Mouse (Mus musculus) pancreas, adult 10 weeks (tissue): ENCODE data around the gene Gm20824. TPM values are rescaled to one million over a fixed set of nuclear protein-coding genes. Genes with fewer than 3 reads are reported as not detected.

Source experiments
- polyA plus RNA-seq: library from polyadenylated mRNA; stranded (reverse); fragments of 350-450 nt; fragmentation: Illumina TruSeq; extraction: RNeasy Lipid Tissue Mini Kit (QIAGEN cat#74804); gene quantifications from one replicate; pipeline ENCODE4 v1.2.3, GENCODE M21; 2015; ENCODE audit warnings: low read depth, low replicate concordance; ENCODE audit not compliant: insufficient read depth

Gene Gm20824
- not detected for polyA plus RNA-seq

DNA sequence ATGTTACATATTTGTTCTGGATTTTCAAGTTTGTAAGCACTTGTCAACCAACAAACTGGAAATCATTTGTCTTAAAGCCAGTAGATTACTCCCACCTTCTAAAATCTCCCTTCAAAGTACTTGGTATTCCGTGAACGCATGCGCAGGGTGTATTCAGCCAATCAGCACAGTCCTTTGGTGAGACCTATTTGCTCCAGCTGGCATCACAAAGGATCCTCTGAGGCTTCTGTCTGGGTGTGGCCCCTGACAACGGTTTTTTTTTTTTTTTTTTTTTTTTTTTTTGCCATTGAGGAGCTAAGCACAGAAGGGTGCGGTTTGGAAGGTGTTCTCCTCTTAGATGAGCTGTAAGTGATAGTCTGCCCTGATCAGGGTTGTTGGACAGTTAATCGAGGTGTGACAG, at the start of gene Gm20824:
TSS of gene Gm20824 (plus strand) at position 301 of the 400 bp plus-strand sequence.

Other genes with a start within 250 kb of the Gm20824 start
- gene Gm20825, start 186.4 kb upstream of the Gm20824 start, polyA plus RNA-seq, result not detected